Mouse (Mus musculus): ENCODE measurements around the gene Lingo2. TPM values are rescaled to one million over a fixed set of nuclear protein-coding genes. Genes with fewer than 3 reads are reported as not detected.

Gene Lingo2
- total and polyA plus RNA-seq, 3 experiments = not detected

DNA sequence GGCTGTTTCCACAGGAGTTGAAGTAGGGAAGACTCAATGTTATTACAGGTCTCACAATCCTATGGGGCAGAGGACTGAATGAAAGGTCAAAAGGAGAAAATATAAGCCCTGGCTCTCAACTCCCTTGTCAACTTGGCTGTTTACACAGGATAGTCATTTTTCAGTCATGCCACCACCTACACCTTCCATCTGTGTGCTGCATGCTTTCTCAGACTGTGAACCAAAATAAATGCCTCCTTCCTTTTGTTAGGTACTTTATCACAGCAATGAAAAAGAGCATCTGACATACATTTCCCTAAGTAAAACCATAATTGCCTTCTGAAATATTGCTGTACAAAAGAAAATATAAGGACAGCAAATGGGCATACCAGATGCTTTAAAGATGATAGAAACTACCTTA lies 129.6 kb downstream of the Lingo2 start:
- Histone ChIP-seq H3K79me2 (ENCODE audit: control insufficient read depth, insufficient read depth, low read length, poor library complexity) (no peaks in the 10 kb centered on the region), H3K4me1 (ENCODE audit: control insufficient read depth in 1 of 2, insufficient read depth in 2 of 2, low read length in 2 of 2) (no peaks in the 10 kb centered on the region), H3K36me3 (ENCODE audit: control insufficient read depth in 1 of 2, insufficient read depth in 2 of 2, low read length in 2 of 2) (no peaks in the 10 kb centered on the region), H3K27ac (ENCODE audit: control insufficient read depth, low read depth, low read length) (no peak overlapping the region), H3K27me3 (ENCODE audit: control insufficient read depth in 1 of 2, insufficient read depth in 2 of 2, low read length in 2 of 2) (no peaks in the 10 kb centered on the region), H3K4me3 (ENCODE audit: control insufficient read depth in 1 of 2, insufficient read depth in 1 of 2, low read depth in 2 of 2, low read length in 2 of 2) (no peak overlapping the region), H3K9ac (ENCODE audit: control insufficient read depth, low read depth, low read length, poor library complexity, severe bottlenecking) (no peak overlapping the region), H3K9me3 (replicated peaks; ENCODE audit: insufficient read depth, low read length) (no peaks in the 10 kb centered on the region)
- DNase-seq (ENCODE audit: low read depth, low spot score) = no peak
- TF ChIP-seq ZMIZ1 (IDR thresholded peaks at IDR 0.05; ENCODE audit: low read depth, low read length) (no peak), RCOR1 (IDR thresholded peaks at IDR 0.05; ENCODE audit: low read depth, low read length) (no peak), MYC (IDR thresholded peaks at IDR 0.05; ENCODE audit: low read depth, low read length) (no peak), RAD21 (IDR thresholded peaks at IDR 0.05; ENCODE audit: low read depth, low read length) (no peak)

DNA sequence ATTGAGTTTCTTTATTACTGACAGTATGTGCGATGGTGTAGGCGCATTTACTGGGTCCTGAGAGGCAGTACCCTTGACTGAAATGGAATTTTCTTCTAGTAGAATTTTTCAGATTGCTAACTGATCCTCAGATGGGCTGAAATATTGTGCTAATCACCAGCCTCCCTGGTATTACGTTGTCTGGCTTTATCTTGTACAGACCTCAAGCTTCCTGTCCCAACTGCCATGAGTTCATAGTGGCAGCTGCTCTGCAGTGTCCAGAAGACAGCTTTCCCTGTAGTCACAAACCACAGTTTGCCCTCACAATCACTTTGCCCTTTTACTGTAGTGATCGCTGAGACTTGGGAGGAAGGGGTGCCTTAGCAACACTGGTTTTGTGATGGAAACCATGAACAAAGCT lies 176.5 kb downstream of the Lingo2 start:
- H3K4me3 ChIP-seq (ENCODE audit: control insufficient read depth in 1 of 2, insufficient read depth in 1 of 2, low read depth in 2 of 2, low read length in 2 of 2) = peak overlapping the region in 1 of 2 experiments; percentile 31; a peak in 1 of 4 replicates
- no peaks in the 10 kb centered on the region for H3K79me2 ChIP-seq (ENCODE audit: control insufficient read depth, insufficient read depth, low read length, poor library complexity)
- no peaks in the 10 kb centered on the region for H3K27me3 ChIP-seq (ENCODE audit: control insufficient read depth in 1 of 2, insufficient read depth in 2 of 2, low read length in 2 of 2)
- H3K4me1 ChIP-seq (ENCODE audit: control insufficient read depth in 1 of 2, insufficient read depth in 2 of 2, low read length in 2 of 2) = peaks cover 3% of the 10 kb centered on the region in 2 experiments
- no peak overlapping the region for H3K9ac ChIP-seq (ENCODE audit: control insufficient read depth, low read depth, low read length, poor library complexity, severe bottlenecking)
- DNase-seq (ENCODE audit: low read depth, low spot score) = peak; percentile 40
- no peak overlapping the region; the same call in 1 of the 2 replicates for H3K27ac ChIP-seq (ENCODE audit: control insufficient read depth, low read depth, low read length)
- H3K36me3 ChIP-seq (ENCODE audit: control insufficient read depth in 1 of 2, insufficient read depth in 2 of 2, low read length in 2 of 2) = 0 out of 4 replicates have a peak, but pooled peaks cover 0 to 2% of the 10 kb centered on the region in 2 experiments
- TF ChIP-seq CHD2 (IDR thresholded peaks at IDR 0.05; ENCODE audit: low read length) (no peak), BHLHE40 (IDR thresholded peaks at IDR 0.05; ENCODE audit: borderline replicate concordance, low read depth, low read length) (no peak), EP300 (IDR thresholded peaks at IDR 0.05; ENCODE audit: low read depth in 1 of 2, low read length in 2 of 2) (peak; percentile 77 to 89), GATA1 (IDR thresholded peaks at IDR 0.05; ENCODE audit: low read depth, low read length) (peak; percentile 61), KAT2A (conservative IDR thresholded peaks at IDR 0.05; ENCODE audit: low read depth, low read length) (no peak), MYB (IDR thresholded peaks at IDR 0.05; ENCODE audit: low read depth, low read length) (peak; percentile 79), TCF12 (IDR thresholded peaks at IDR 0.05; ENCODE audit: low read depth, low read length) (peak; percentile 68; the same call in 1 of the 2 replicates), SMC3 (IDR thresholded peaks at IDR 0.05; ENCODE audit: low read depth, low read length) (no peak), ETS1 (IDR thresholded peaks at IDR 0.05; ENCODE audit: low read depth, low read length) (0 out of 2 replicates have a peak, but pooled peaks have one; percentile 36), JUND (IDR thresholded peaks at IDR 0.05; ENCODE audit: low read depth, low read length) (no peak)
- no peaks in the 10 kb centered on the region for H3K9me3 ChIP-seq (replicated peaks; ENCODE audit: insufficient read depth, low read length)

DNA sequence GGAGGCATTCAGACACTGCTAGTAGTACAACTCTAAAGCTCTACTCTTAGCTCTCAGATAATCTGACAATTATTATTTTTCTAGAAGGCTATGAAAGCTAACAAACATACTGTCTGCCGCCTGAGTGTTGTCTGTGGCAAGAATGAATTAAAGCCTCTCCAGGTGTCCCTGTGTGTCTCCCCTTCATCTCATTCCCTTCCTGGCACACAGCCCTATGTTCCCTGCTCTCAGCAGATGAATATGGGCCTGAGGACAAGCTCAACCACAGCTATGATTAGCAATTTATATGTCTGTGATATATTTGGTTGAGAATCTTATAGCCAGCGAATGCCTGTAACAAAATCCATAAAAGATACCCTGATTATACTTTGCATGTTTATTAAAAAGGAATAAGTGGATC lies 220.9 kb downstream of the Lingo2 start:
- no peak overlapping the region for H3K9ac ChIP-seq (ENCODE audit: control insufficient read depth, low read depth, low read length, poor library complexity, severe bottlenecking)
- H3K27ac ChIP-seq (ENCODE audit: control insufficient read depth, low read depth, low read length) = no peak overlapping the region
- H3K79me2 ChIP-seq (ENCODE audit: control insufficient read depth, insufficient read depth, low read length, poor library complexity) = no peaks in the 10 kb centered on the region
- no peak for TF ChIP-seq TCF12 (IDR thresholded peaks at IDR 0.05; ENCODE audit: low read depth, low read length)
- no peak for TF ChIP-seq RAD21 (IDR thresholded peaks at IDR 0.05; ENCODE audit: low read depth, low read length)
- no peak for TF ChIP-seq UBTF (IDR thresholded peaks at IDR 0.05; ENCODE audit: borderline replicate concordance, insufficient read depth, low read depth, low read length)
- no peak for TF ChIP-seq ZKSCAN1 (IDR thresholded peaks at IDR 0.05; ENCODE audit: low read depth, low read length)
- TF ChIP-seq ELF1 (IDR thresholded peaks at IDR 0.05; ENCODE audit: low read depth, low read length) = no peak
- no peak for TF ChIP-seq TBP (IDR thresholded peaks at IDR 0.05; ENCODE audit: low read depth, low read length)
- TF ChIP-seq EP300 (IDR thresholded peaks at IDR 0.05; ENCODE audit: low read depth in 1 of 2, low read length in 2 of 2) = no peak
- TF ChIP-seq MAX (IDR thresholded peaks at IDR 0.05; ENCODE audit: low read length) = no peak
- no peak for TF ChIP-seq ZMIZ1 (IDR thresholded peaks at IDR 0.05; ENCODE audit: low read depth, low read length)
- no peak for TF ChIP-seq GATA1 (IDR thresholded peaks at IDR 0.05; ENCODE audit: low read depth, low read length)
- no peak for TF ChIP-seq MYB (IDR thresholded peaks at IDR 0.05; ENCODE audit: low read depth, low read length)
- TF ChIP-seq NELFE (IDR thresholded peaks at IDR 0.05; ENCODE audit: low read depth, low read length) = no peak
- TF ChIP-seq CHD2 (IDR thresholded peaks at IDR 0.05; ENCODE audit: low read length) = no peak
- no peaks in the 10 kb centered on the region for H3K36me3 ChIP-seq (ENCODE audit: control insufficient read depth in 1 of 2, insufficient read depth in 2 of 2, low read length in 2 of 2)
- no peaks in the 10 kb centered on the region for H3K27me3 ChIP-seq (ENCODE audit: control insufficient read depth in 1 of 2, insufficient read depth in 2 of 2, low read length in 2 of 2)
- no peaks in the 10 kb centered on the region for H3K4me1 ChIP-seq (ENCODE audit: control insufficient read depth in 1 of 2, insufficient read depth in 2 of 2, low read length in 2 of 2)
- H3K4me3 ChIP-seq (ENCODE audit: control insufficient read depth in 1 of 2, insufficient read depth in 1 of 2, low read depth in 2 of 2, low read length in 2 of 2) = no peak overlapping the region
- no peak for DNase-seq (ENCODE audit: low read depth, low spot score)
- no peaks in the 10 kb centered on the region for H3K9me3 ChIP-seq (replicated peaks; ENCODE audit: insufficient read depth, low read length)

Data from MEL (cell line).